Mouse (Mus musculus) mesoderm, embryonic 11.5 days (tissue): ENCODE results near the gene Olfr1047.
"Not testable (repeated sequence)": the region's sequence is repeated elsewhere in the genome, so short reads cannot be mapped to it uniquely, and the experiment has no call there.

Experiments
- DNase-seq: peaks from one replicate; pipeline ENCODE4 v3.0.0-alpha.2; 2012; ENCODE audit warnings: low read depth, low spot score

The Olfr1047 gene

DNA sequence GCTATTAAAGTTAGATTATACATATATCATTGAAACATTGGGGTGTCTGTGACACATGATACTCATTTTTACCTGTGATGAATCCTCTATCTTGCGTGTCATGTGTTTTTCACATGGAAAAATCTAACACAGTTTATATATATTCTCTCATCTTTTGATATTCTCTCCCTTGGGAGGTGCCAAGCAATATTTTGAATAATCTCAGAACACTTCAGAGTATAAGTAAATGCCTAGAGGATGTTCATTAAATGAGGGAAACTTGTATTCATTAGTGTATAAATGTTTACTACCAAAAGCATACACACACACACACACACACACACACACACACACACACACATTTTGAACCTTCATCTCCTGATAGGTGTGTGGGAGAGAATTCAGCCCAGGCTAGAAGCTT lies at the start of gene Olfr1047:
Gene Olfr1047 (minus strand): TSS at position 101 of the 400 bp plus-strand sequence.
- DNase-seq = no peak

DNA sequence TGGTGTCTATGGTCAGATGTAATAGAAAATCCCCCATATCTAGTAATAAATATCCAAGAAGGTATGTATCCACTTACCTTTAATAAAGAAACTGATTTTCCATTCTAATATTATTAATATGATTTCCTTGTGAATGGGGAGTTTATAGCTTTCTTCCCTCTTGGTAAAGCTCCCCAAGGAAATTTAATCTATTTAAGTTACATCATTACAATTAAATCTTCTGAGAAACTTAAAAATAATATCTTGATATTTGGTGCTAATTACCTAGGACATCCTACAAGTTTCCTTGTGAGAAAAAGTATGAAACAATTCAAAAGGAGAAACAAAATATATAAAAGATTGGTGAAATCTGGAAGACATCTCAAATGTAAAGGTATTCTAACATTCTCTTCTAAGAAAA lies 47.8 kb upstream of the Olfr1047 start, which contains the start of gene Olfr1051:
Gene Olfr1051 (minus strand): TSS at position 101 of the 400 bp plus-strand sequence.
- DNase-seq = not testable (repeated sequence)

DNA sequence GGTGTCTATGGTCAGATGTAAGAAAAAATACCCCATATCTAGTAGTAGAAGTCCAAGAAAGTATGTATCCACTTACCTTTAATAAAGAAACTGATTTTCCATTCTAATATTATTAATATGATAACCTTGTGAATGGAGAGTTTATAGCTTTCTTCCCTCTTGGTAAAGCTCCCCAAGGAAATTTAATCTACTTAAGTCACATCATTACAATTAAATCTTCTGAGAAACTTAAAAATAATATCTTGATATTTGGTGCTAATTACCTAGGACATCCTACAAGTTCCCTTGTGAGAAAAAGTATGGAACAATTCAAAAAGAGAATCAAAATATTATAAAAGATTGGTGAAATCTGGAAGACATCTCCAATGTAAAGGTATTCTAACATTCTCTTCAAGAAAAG lies 27.0 kb upstream of the Olfr1047 start, which contains the start of gene Olfr1049:
Gene Olfr1049 (minus strand): TSS at position 101 of the 400 bp plus-strand sequence.
- DNase-seq = not testable (repeated sequence)

DNA sequence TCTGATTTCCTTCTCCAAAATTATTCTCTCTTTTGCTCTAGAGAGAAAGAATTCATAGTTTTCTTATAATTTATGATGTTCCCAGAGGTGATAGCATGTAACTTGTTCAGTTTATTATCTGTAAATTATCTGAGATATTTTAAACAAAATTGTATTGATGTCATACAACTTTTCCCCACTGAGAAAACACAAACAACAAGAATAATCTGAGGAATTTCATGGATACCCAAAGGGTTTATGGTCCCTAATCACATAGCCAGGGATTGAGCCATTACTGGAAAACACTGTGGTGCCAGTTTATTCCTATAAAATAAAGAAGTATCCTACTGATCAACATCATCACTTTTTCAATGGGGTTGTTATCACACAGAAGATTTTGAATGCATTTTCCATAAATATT lies 9.0 kb upstream of the Olfr1047 start, which contains the start of gene Olfr1048:
Gene Olfr1048 (minus strand): TSS at position 101 of the 400 bp plus-strand sequence.
- DNase-seq = no peak

DNA sequence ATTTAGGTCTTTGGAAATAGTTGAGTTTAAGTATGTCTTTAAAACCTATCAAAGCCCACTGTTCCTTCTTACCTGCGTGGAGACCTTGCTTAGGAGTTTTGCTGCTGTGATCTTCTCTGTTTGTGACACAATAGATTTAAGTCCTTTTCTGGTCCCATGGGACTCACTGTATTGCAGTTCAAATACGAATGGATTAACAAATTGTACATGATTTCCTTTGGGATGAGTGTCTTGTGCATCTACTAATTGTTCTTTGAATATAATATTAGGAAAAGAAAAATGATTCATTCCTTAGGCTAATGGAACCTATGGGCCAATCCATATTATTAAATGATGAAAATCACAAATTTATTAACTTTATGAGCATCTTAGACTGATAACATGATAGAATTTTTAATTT lies 12.0 kb downstream of the Olfr1047 start, which contains the start of gene Olfr1046:
Gene Olfr1046 (minus strand): TSS at position 101 of the 400 bp plus-strand sequence.
- no peak for DNase-seq

DNA sequence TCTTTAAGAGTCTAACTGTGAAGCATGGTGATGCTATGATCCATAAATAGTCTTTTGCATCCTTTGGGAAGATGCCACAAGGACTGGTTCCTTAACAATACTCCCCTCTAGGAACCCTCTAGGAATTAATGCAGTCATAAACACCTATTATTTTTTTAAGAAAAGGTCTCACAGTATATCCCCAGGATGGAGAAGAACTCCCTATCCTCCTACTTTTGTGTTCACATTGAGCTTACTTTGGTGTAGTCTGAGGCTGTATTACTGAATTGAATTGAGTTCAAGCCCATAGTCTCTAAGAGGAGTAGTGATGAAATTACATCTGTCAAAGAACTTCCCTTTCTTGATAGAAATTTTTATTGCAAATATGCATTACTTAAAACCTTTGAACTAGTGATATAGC lies 28.3 kb downstream of the Olfr1047 start, which contains the start of gene Olfr1045:
Gene Olfr1045 (minus strand): TSS at position 101 of the 400 bp plus-strand sequence.
- DNase-seq = no peak

DNA sequence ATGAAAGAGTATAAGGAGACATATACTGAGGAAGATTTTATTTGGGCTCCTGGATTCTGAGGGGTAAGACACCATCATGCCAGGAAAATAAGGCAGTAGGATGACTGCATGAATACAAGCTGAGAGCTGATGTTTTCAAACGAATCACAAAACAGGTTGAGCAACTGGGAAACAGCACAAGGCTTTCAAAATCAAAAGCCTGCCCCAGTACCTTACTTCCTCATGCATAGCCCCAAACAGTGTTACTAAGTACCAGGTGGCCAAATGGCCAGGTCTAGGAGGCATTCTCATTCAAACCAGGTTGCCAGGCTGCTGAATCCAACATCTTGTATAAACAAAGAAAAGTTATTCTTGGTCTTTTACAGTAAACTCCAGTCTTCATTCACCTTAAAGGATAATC lies 35.3 kb downstream of the Olfr1047 start:
- no peak for DNase-seq

DNA sequence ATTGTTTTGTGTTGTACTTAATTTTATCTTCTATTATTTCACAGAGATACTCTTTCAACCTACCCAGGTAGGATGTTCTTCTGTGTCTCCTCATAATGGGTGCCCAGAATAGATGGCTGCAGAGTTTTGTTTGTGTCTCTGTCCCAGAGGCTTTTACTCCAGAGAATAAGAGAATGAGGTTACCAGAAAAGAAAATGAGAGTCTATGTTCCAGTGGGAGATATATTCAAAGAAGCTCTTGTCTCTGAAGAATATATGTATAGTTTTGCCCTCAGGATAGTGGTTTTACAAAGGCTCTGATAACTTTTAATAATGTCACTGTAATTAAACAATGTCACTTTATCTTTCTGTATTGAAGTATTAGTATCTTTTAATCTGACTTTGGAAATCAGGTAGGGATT lies 45.6 kb downstream of the Olfr1047 start, which contains the start of gene Olfr52:
Gene Olfr52 (minus strand): TSS at position 101 of the 400 bp plus-strand sequence.
- DNase-seq = no peak

DNA sequence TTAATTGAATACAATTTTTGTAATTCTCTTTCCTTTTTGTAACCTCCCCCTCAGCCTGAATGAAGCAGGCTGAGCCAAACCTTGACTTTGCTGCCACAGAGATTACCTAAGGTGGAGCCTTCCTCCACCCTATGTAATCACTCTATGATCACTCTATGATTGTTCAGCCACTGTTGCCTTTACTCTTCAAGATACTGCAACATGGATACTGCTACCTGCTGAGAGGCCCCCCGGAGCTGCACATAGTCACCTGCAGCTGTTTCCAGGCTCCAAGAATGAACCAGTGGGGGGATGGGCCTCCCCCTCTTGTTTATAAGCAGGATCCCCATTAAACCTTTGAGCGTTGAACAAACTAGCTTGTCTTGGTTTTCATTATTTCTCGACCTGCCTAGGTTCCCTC lies 51.3 kb downstream of the Olfr1047 start:
- DNase-seq = no peak

DNA sequence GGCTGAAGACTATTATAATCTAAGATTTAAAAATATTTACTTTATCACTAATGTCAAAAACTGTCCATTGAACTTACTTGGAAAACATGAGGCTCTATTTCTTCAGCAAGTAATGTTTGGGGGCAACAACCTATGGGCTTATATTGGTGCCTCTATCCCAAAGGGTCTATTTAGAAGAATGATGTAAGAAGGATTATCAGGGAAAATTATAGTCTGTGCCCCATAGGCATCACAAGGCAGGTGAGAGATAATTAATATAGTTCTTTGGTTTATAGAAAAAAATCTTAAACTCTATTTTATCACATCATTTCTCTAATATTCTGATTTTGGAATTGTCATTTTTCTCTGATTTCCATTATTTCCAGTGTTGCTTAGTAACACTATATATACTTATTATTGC lies 53.5 kb downstream of the Olfr1047 start, which contains the start of gene Olfr1044:
Gene Olfr1044 (minus strand): TSS at position 101 of the 400 bp plus-strand sequence.
- DNase-seq = no peak
